Comparison of ENCODE assay signal across 34 mouse cellular contexts in the genomic region with DNA sequence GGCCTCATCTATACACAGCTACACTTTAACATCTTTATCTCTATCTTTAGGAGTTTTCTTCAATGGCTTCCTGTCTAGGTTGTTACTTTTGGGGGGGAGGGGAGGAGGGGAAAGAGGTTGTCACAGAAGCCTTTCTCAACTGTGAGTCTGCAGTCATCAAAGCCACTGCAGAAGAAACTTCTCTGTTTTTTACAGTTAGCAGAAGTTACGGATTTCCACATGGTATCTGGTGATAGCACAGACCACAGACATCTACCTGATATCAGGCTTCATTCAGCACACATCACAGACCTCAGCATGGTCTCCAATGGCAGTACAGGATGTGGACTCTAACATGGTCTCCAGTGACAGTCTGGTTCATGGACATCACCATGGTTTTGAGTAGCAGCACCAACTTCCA.
"Had no signal": no experiment of that assay in that cellular context is flagged by ENCODE, and none has a peak within 500 bp of the region (broad histone marks: within the 10 kb centered on the region; RNA-seq: fewer than 3 reads in every experiment).

No protein-coding gene starts in this region.

- ATAC-seq: hindbrain, embryonic 16.5 days; hindbrain, postnatal 0 days; inflammation-experienced regulatory T-cells, adult 6 months; intestine, embryonic 15.5 days; intestine, embryonic 16.5 days; intestine, postnatal 0 days had no signal

- H3K27me3 ChIP-seq: heart, embryonic 12.5 days; heart, embryonic 13.5 days; heart, embryonic 15.5 days; hindbrain, embryonic 12.5 days; hindbrain, embryonic 13.5 days; hindbrain, embryonic 15.5 days; intestine, embryonic 15.5 days; kidney, embryonic 15.5 days had no signal

- H3K9ac ChIP-seq: heart, embryonic 12.5 days; heart, embryonic 13.5 days; heart, embryonic 15.5 days; hindbrain, embryonic 12.5 days; hindbrain, embryonic 13.5 days; hindbrain, embryonic 14.5 days; hindbrain, embryonic 15.5 days; intestine, embryonic 15.5 days; kidney, embryonic 15.5 days had no signal

- H3K36me3 ChIP-seq: heart, embryonic 10.5 days; heart, embryonic 12.5 days; heart, embryonic 13.5 days; heart, embryonic 15.5 days; hindbrain, embryonic 10.5 days; hindbrain, embryonic 12.5 days; hindbrain, embryonic 13.5 days; hindbrain, embryonic 15.5 days; intestine, embryonic 15.5 days; kidney, embryonic 15.5 days had no signal

- DNase-seq: heart, postnatal 10 days; heart, postnatal 14 days; heart, postnatal 36 days; heart, postnatal 4 days; kidney, adult 11 months; kidney, adult 18-20 months; kidney, adult 2 months; kidney, adult 8-10 months; kidney, adult 9 months; kidney, postnatal 10 days; kidney, postnatal 14 days; kidney, postnatal 25 days; kidney, postnatal 36 days; kidney, postnatal 4 days; layer of hippocampus, adult 9-11 months; layer of hippocampus, postnatal 36 days had no signal

- H3K9me3 ChIP-seq: heart, embryonic 10.5 days; heart, embryonic 12.5 days; heart, embryonic 13.5 days; heart, embryonic 15.5 days; hindbrain, embryonic 10.5 days; hindbrain, embryonic 12.5 days; hindbrain, embryonic 13.5 days; hindbrain, embryonic 15.5 days; intestine, embryonic 15.5 days; kidney, embryonic 15.5 days had no signal

- H3K4me3 ChIP-seq: heart, embryonic 10.5 days; heart, embryonic 12.5 days; heart, embryonic 13.5 days; heart, embryonic 15.5 days; hindbrain, embryonic 10.5 days; hindbrain, embryonic 12.5 days; hindbrain, embryonic 13.5 days; hindbrain, embryonic 15.5 days; intestine, embryonic 15.5 days; kidney, embryonic 15.5 days; layer of hippocampus, adult 2 months had no signal

- H3K4me1 ChIP-seq: heart, embryonic 10.5 days; heart, embryonic 12.5 days; heart, embryonic 13.5 days; heart, embryonic 15.5 days; hindbrain, embryonic 10.5 days; hindbrain, embryonic 12.5 days; hindbrain, embryonic 13.5 days; hindbrain, embryonic 15.5 days; intestine, embryonic 15.5 days; kidney, embryonic 15.5 days had no signal

- H3K27ac ChIP-seq: heart, embryonic 10.5 days; heart, embryonic 13.5 days; heart, embryonic 15.5 days; hindbrain, embryonic 10.5 days; hindbrain, embryonic 12.5 days; hindbrain, embryonic 13.5 days; hindbrain, embryonic 14.5 days; hindbrain, embryonic 15.5 days; hindbrain, postnatal 0 days; intestine, embryonic 15.5 days; kidney, embryonic 15.5 days; kidney, postnatal 0 days; layer of hippocampus, adult 2 months had no signal
